Mouse (Mus musculus): ENCODE data around the gene Eno3. TPM values are rescaled to one million over a fixed set of nuclear protein-coding genes. Genes with fewer than 3 reads are reported as not detected.
A peak's percentile ranks its signal among the peaks of the same experiment; 100 is the strongest.

Gene Eno3
- polyA plus RNA-seq, 1 experiment from 2014 or later, result 12.7 TPM

GRCm38 (mm10) chr11:70693504-70693903 lies 36.5 kb downstream of the Eno3 start:
- WGBS, result 70% methylated on average over 3 of the region's 3 CpGs
- no peaks in the 10 kb centered on the region for H3K4me1 ChIP-seq (ENCODE audit: insufficient read depth)
- ATAC-seq (ENCODE audit: insufficient read depth) (no peak), DNase-seq (no peak)
- no peak overlapping the region for H3K9ac ChIP-seq
- H3K36me3 ChIP-seq (ENCODE audit: insufficient read depth), result no peaks in the 10 kb centered on the region
- no peaks in the 10 kb centered on the region for H3K9me3 ChIP-seq (ENCODE audit: low read depth, low read length)
- no peak for TF ChIP-seq CTCF (IDR thresholded peaks at IDR 0.05; ENCODE audit: low read depth)
- H3K4me3 ChIP-seq (ENCODE audit: low read depth, low read length), result no peak overlapping the region
- no peaks in the 10 kb centered on the region for H3K27me3 ChIP-seq (ENCODE audit: insufficient read depth, low read length)
- H3K4me2 ChIP-seq, result no peak overlapping the region
- H3K27ac ChIP-seq (ENCODE audit: low read depth), result no peak overlapping the region

- Histone ChIP-seq H3K4me3 (ENCODE audit: low read depth, low read length) (no peak overlapping the region), H3K27me3 (ENCODE audit: insufficient read depth, low read length) (no peaks in the 10 kb centered on the region), H3K4me1 (ENCODE audit: insufficient read depth) (peaks cover 5% of the 10 kb centered on the region; the same call in 1 of the 2 replicates), H3K27ac (ENCODE audit: low read depth) (no peak overlapping the region), H3K9ac (no peak overlapping the region), H3K9me3 (ENCODE audit: low read depth, low read length) (no peaks in the 10 kb centered on the region), H3K36me3 (ENCODE audit: insufficient read depth) (no peaks in the 10 kb centered on the region), H3K4me2 (no peak overlapping the region)
- ATAC-seq (ENCODE audit: insufficient read depth), result no peak
- WGBS, result 69% methylated on average over 3 of the region's 3 CpGs
- no peak for DNase-seq
- TF ChIP-seq CTCF (IDR thresholded peaks at IDR 0.05; ENCODE audit: low read depth), result 0 out of 2 replicates have a peak, but pooled peaks have one; percentile 7
These were observed 40.4 kb downstream of the Eno3 start for GRCm38 (mm10) chr11:70697376-70697775.

- DNase-seq (no peak), ATAC-seq (ENCODE audit: insufficient read depth) (no peak)
- Histone ChIP-seq H3K4me3 (ENCODE audit: low read depth, low read length) (no peak overlapping the region), H3K4me2 (0 out of 2 replicates have a peak overlapping the region, but pooled peaks have one; percentile 88), H3K27ac (ENCODE audit: low read depth) (no peak overlapping the region), H3K27me3 (ENCODE audit: insufficient read depth, low read length) (no peaks in the 10 kb centered on the region), H3K9ac (no peak overlapping the region), H3K36me3 (ENCODE audit: insufficient read depth) (peaks cover 14% of the 10 kb centered on the region), H3K4me1 (ENCODE audit: insufficient read depth) (peaks cover 8% of the 10 kb centered on the region; the same call in 1 of the 2 replicates), H3K9me3 (ENCODE audit: low read depth, low read length) (no peaks in the 10 kb centered on the region)
- 80% methylated on average over 2 of the region's 2 CpGs for WGBS
- TF ChIP-seq CTCF (IDR thresholded peaks at IDR 0.05; ENCODE audit: low read depth), result no peak
These were observed 42.0 kb downstream of the Eno3 start for GRCm38 (mm10) chr11:70699051-70699450.

- peak within 1 kb of the TSS; percentile 96 for H3K27ac ChIP-seq (ENCODE audit: low read depth)
- peak within 1 kb of the TSS; percentile 88 for H3K4me2 ChIP-seq
- H3K4me1 ChIP-seq (ENCODE audit: insufficient read depth), result peaks cover 8% of the 10 kb centered on the region; the same call in 1 of the 2 replicates
- H3K27me3 ChIP-seq (ENCODE audit: insufficient read depth, low read length), result no peaks in the 10 kb centered on the region
- peaks cover 23% of the 10 kb centered on the region for H3K36me3 ChIP-seq (ENCODE audit: insufficient read depth)
- H3K4me3 ChIP-seq (ENCODE audit: low read depth, low read length), result peak within 1 kb of the TSS; percentile 71
- H3K9me3 ChIP-seq (ENCODE audit: low read depth, low read length), result no peaks in the 10 kb centered on the region
- ATAC-seq (ENCODE audit: insufficient read depth) (peak; percentile 95), DNase-seq (peak; percentile 97)
- peak within 1 kb of the TSS; percentile 91 for H3K9ac ChIP-seq
- WGBS, result 1% methylated on average over 62 of the region's 69 CpGs
- TF ChIP-seq CTCF (IDR thresholded peaks at IDR 0.05; ENCODE audit: low read depth), result no peak
These were observed 42.9 kb downstream of the Eno3 start, which contains the start of the genes Inca1 and Kif1c for GRCm38 (mm10) chr11:70699722-70700556. Inca1 (minus strand) TSS chr11:70700155. Kif1c (plus strand) TSS chr11:70700548.

GRCm38 (mm10) chr11:70700613-70701012 lies 43.6 kb downstream of the Eno3 start:
- no peak for TF ChIP-seq CTCF (IDR thresholded peaks at IDR 0.05; ENCODE audit: low read depth)

GRCm38 (mm10) chr11:70701221-70701955 lies 44.4 kb downstream of the Eno3 start:
- H3K9me3 ChIP-seq (ENCODE audit: low read depth, low read length), result no peaks in the 10 kb centered on the region
- no peak for ATAC-seq (ENCODE audit: insufficient read depth)
- peak overlapping the region; percentile 91 for H3K9ac ChIP-seq
- H3K27me3 ChIP-seq (ENCODE audit: insufficient read depth, low read length), result no peaks in the 10 kb centered on the region
- peak; percentile 14 for DNase-seq
- H3K4me3 ChIP-seq (ENCODE audit: low read depth, low read length), result peak overlapping the region; percentile 71
- peaks cover 8% of the 10 kb centered on the region; the same call in 1 of the 2 replicates for H3K4me1 ChIP-seq (ENCODE audit: insufficient read depth)
- peak overlapping the region; percentile 96; the same call in 1 of the 2 replicates for H3K27ac ChIP-seq (ENCODE audit: low read depth)
- 14% methylated on average over 10 of the region's 10 CpGs for WGBS
- H3K36me3 ChIP-seq (ENCODE audit: insufficient read depth), result peaks cover 37% of the 10 kb centered on the region
- H3K4me2 ChIP-seq, result peak overlapping the region; percentile 88
- no peak for TF ChIP-seq CTCF (IDR thresholded peaks at IDR 0.05; ENCODE audit: low read depth)

More at GRCm38 (mm10) chr11:70700613-70701012, 43.6 kb downstream of the Eno3 start:
- Histone ChIP-seq H3K27me3 (ENCODE audit: insufficient read depth, low read length) (no peaks in the 10 kb centered on the region), H3K36me3 (ENCODE audit: insufficient read depth) (peaks cover 30% of the 10 kb centered on the region), H3K9me3 (ENCODE audit: low read depth, low read length) (no peaks in the 10 kb centered on the region), H3K27ac (ENCODE audit: low read depth) (peak overlapping the region; percentile 96), H3K9ac (peak overlapping the region; percentile 91), H3K4me3 (ENCODE audit: low read depth, low read length) (peak overlapping the region; percentile 71), H3K4me2 (peak overlapping the region; percentile 88), H3K4me1 (ENCODE audit: insufficient read depth) (peaks cover 8% of the 10 kb centered on the region; the same call in 1 of the 2 replicates)
- under 1% methylated on average over 34 of the region's 34 CpGs for WGBS
- DNase-seq (peak; percentile 69), ATAC-seq (ENCODE audit: insufficient read depth) (peak; percentile 38; the same call in 1 of the 2 replicates)
